Mouse (Mus musculus): ENCODE results near the gene Cd8b1.

GRCm38 (mm10) chr6:71357493-71357892 lies 34.9 kb downstream of the Cd8b1 start:
- TF ChIP-seq POLR2A (IDR thresholded peaks at IDR 0.05; ENCODE audit: extremely low read depth, insufficient read depth, low read length) = no peak
- TF ChIP-seq CTCF (IDR thresholded peaks at IDR 0.05; ENCODE audit: low read depth, low read length) = no peak

Measured in liver, adult 2 months (tissue).